8 mouse cellular contexts compared by ENCODE assay signal in the genomic region with DNA sequence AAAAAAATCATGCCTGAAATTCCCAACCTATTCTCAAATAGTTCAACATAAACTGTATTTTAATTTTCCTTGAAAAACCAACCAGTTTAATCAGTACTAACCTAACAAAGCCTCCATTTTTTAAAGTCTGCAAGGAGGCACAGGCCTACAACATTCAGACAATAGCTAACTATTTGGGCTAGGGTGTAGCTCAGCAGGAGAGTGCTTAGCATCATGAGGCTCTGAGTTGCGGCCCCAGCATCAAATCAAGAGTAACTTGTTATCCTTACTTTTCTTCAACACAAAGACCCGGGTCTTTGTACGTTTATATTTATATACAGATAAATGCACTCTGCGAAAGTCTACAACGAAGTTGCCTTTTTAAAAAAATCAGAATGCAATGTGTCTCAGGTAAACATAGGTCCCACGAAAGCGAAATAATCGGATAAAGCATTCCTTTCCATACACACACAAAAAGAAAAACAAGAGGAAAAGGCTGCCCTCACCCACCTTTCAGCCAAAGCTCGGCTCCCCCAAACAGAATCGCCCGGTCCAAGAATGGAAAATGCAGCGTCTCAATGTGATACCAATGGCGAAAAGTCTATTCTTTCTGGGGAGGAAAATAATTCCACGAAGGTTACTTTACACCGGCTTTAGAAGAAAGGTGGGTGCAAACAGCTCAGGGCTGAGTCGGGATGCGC. TPM values are rescaled to one million over a fixed set of nuclear protein-coding genes. Genes with fewer than 3 reads are reported as not detected.
DNase-seq lines count a peak whose midpoint lies in the region; ATAC-seq and TF ChIP-seq lines count a peak whose summit lies in the region.

No protein-coding gene starts in this region.

- peak overlapping the region; percentile 64 for H3K4me2 ChIP-seq in hindbrain, embryonic 12.5 days (replicated peaks)
- H3K4me2 ChIP-seq in midbrain, embryonic 12.5 days (replicated peaks): peak overlapping the region; percentile 74

- H3K27me3 ChIP-seq in spleen, adult 2 months (ENCODE audit: control insufficient read depth, insufficient read depth, low read length): no peaks in the 10 kb centered on the region
- no peaks in the 10 kb centered on the region; the same call in 1 of the 2 replicates for H3K27me3 ChIP-seq in hindbrain, embryonic 12.5 days
- H3K27me3 ChIP-seq in midbrain, embryonic 12.5 days: no peaks in the 10 kb centered on the region

- H3K9me3 ChIP-seq in hindbrain, embryonic 12.5 days (replicated peaks): no peaks in the 10 kb centered on the region
- H3K9me3 ChIP-seq in midbrain, embryonic 12.5 days: no peaks in the 10 kb centered on the region

- peak overlapping the region; percentile 93 for H3K27ac ChIP-seq in spleen, adult 2 months (ENCODE audit: insufficient read depth, low read length)
- peak overlapping the region; percentile 97 for H3K27ac ChIP-seq in hindbrain, embryonic 12.5 days
- H3K27ac ChIP-seq in midbrain, embryonic 12.5 days (replicated peaks): peak overlapping the region; percentile 97

- peak overlapping the region; percentile 85 for H3K9ac ChIP-seq in hindbrain, embryonic 12.5 days
- peak overlapping the region; percentile 98 for H3K9ac ChIP-seq in midbrain, embryonic 12.5 days (replicated peaks)

- DNase-seq in spleen, adult 2 months (ENCODE audit: low read depth in 1 of 2, low spot score in 2 of 2): no peak
- no peak for DNase-seq in spleen, postnatal 14 days (ENCODE audit: low spot score in 2 of 2)
- DNase-seq in brain, adult 2 months (ENCODE audit: low read depth, low spot score): peak; percentile 43
- no peak for DNase-seq in layer of hippocampus, adult 11-12 months (ENCODE audit: low spot score)
- no peak for DNase-seq in urinary bladder, postnatal 25 days (ENCODE audit: low spot score)
- no peak for DNase-seq in spleen, adult 12 weeks (ENCODE audit: low spot score)

- no peak for TF ChIP-seq POLR2A in spleen, adult 2 months (IDR thresholded peaks at IDR 0.05; ENCODE audit: low read depth, low read length)

- peak overlapping the region; percentile 93 for H3K4me3 ChIP-seq in spleen, adult 2 months (ENCODE audit: extremely low read depth, insufficient read depth, insufficient read length)
- peak overlapping the region; percentile 73 for H3K4me3 ChIP-seq in hindbrain, embryonic 12.5 days
- peak overlapping the region; percentile 83 for H3K4me3 ChIP-seq in midbrain, embryonic 12.5 days

- WGBS in spleen, adult 2 months: 2% methylated on average over 17 of the region's 17 CpGs
- 1% methylated on average over 17 of the region's 17 CpGs for WGBS in hindbrain, embryonic 12.5 days
- WGBS in midbrain, embryonic 12.5 days: 0% methylated on average over 17 of the region's 17 CpGs

- no peaks in the 10 kb centered on the region for H3K36me3 ChIP-seq in spleen, adult 2 months (ENCODE audit: control insufficient read depth, insufficient read depth, low read length)
- peaks cover 20% of the 10 kb centered on the region; the same call in 1 of the 2 replicates for H3K36me3 ChIP-seq in hindbrain, embryonic 12.5 days
- H3K36me3 ChIP-seq in midbrain, embryonic 12.5 days: peaks cover 17% of the 10 kb centered on the region

- no peak for ATAC-seq in hindbrain, embryonic 12.5 days (ENCODE audit: low FRiP score)
- ATAC-seq in midbrain, embryonic 12.5 days (ENCODE audit: low FRiP score, low read depth): no peak

- H3K4me1 ChIP-seq in spleen, adult 2 months (ENCODE audit: control insufficient read depth, insufficient read depth, insufficient read length): 0 out of 2 replicates have a peak, but pooled peaks cover 2% of the 10 kb centered on the region
- H3K4me1 ChIP-seq in hindbrain, embryonic 12.5 days: peaks cover 32% of the 10 kb centered on the region
- peaks cover 25% of the 10 kb centered on the region for H3K4me1 ChIP-seq in midbrain, embryonic 12.5 days

- no peak for TF ChIP-seq CTCF in spleen, adult 2 months (IDR thresholded peaks at IDR 0.05; ENCODE audit: extremely low read depth, insufficient read depth, insufficient read length, insufficient replicate concordance)

RNA-seq across cellular contexts. Expression of a gene that starts 0.5 kb away (rescaled TPM):
- polyA plus RNA-seq in spleen, adult 2 months (2012; rRNA removed): 1.9 and 2.1 TPM in 2 replicates
- 151 and 155 TPM in 2 replicates for polyA plus RNA-seq in hindbrain, embryonic 12.5 days (2016; fragmentation: Nextera tagmentation; extraction: Ambion mirVana)
- 166 and 168 TPM in 2 replicates for polyA plus RNA-seq in midbrain, embryonic 12.5 days (2016; fragmentation: Nextera tagmentation; extraction: Ambion mirVana)

RNA-seq across cellular contexts. Expression of a gene that starts 28.1 kb away (rescaled TPM):
- 3.2 and 3.7 TPM in 2 replicates for polyA plus RNA-seq in spleen, adult 2 months (2012; rRNA removed)
- 29.7 and 30.6 TPM in 2 replicates for polyA plus RNA-seq in hindbrain, embryonic 12.5 days (2016; fragmentation: Nextera tagmentation; extraction: Ambion mirVana)
- polyA plus RNA-seq in midbrain, embryonic 12.5 days (2016; fragmentation: Nextera tagmentation; extraction: Ambion mirVana): 34.3 and 34.6 TPM in 2 replicates

Comparison
In these comparisons a context has a peak if more than half of its experiments do, and no peak if none do; other contexts are left out.
1. RNA of a gene that starts 0.5 kb away (polyA plus RNA-seq): 166 to 168 TPM in midbrain, embryonic 12.5 days and 151 to 155 TPM in hindbrain, embryonic 12.5 days; 1.9 to 2.1 TPM in spleen, adult 2 months; every median in the first group is over 10 times any median in the second.
2. Peak in every context shown above with its lines, with median percentiles within 50 percentile points of each other: H3K27ac ChIP-seq and H3K4me3 ChIP-seq.